Mouse (Mus musculus) megakaryocyte, embryonic 14.5 days (primary cell): Measurements from ENCODE around the gene Poc1a.

Source experiments
- FLI1 ChIP-seq: IDR thresholded peaks from 2 replicates; pipeline ENCODE4 v1.6.1; 2012; ENCODE audit warnings: low read length, inconsistent platforms, mixed read lengths
- GATA1 ChIP-seq: IDR thresholded peaks from 3 replicates; pipeline ENCODE4 v1.6.1; 2012; ENCODE audit warnings: mixed read lengths, low read length, inconsistent platforms, borderline replicate concordance

DNA sequence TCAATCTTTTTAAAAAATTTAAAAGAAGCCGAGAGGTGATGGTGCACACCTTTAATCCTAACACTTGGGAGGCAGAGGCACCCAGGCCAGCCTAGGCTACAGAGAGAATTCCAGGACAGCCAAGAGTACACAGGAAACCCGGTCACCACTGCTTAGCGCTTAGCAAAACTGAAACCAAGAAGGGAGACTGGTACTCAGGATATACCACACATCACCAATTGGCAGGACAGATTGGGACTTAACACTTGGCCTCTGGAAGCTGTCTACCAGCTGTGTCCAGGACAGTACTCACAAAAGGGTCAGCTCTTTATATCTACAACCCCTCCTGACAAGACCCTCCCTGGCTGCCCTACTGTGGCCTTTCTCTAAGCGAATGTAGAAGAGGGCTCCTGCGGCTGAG, 86.1 kb downstream of the Poc1a start:
- no peak for TF ChIP-seq FLI1
- TF ChIP-seq GATA1 = no peak
